Mouse (Mus musculus): ENCODE measurements around the gene Hivep3. TPM values are rescaled to one million over a fixed set of nuclear protein-coding genes. Genes with fewer than 3 reads are reported as not detected.

Hivep3 gene
- total and polyA plus RNA-seq, 3 experiments: 14.4 to 32.3 (median 21.2) TPM

GRCm38 (mm10) chr4:119966105-119967072, 232.8 kb downstream of the Hivep3 start:
- no peak for DNase-seq (ENCODE audit: extremely low read depth)
- TF ChIP-seq RCOR1 (conservative IDR thresholded peaks at IDR 0.05; ENCODE audit: low read depth, low read length) (0 out of 2 replicates have a peak, but pooled peaks have one; percentile 35), POLR2A (IDR thresholded peaks at IDR 0.05; ENCODE audit: low read depth, low read length) (0 out of 2 replicates have a peak, but pooled peaks have one; percentile 21), ETS1 (conservative IDR thresholded peaks at IDR 0.05; ENCODE audit: low read depth, low read length) (peak; percentile 70), SMC3 (IDR thresholded peaks at IDR 0.05; ENCODE audit: low read depth, low read length) (no peak; the same call in 1 of the 2 replicates), NRF1 (IDR thresholded peaks at IDR 0.05; ENCODE audit: low read depth, low read length) (no peak), UBTF (IDR thresholded peaks at IDR 0.05; ENCODE audit: low read depth, low read length) (0 out of 2 replicates have a peak, but pooled peaks have one; percentile 21), HCFC1 (IDR thresholded peaks at IDR 0.05; ENCODE audit: low read depth, low read length) (no peak), USF2 (conservative IDR thresholded peaks at IDR 0.05; ENCODE audit: low read depth, low read length) (no peak), MXI1 (IDR thresholded peaks at IDR 0.05; ENCODE audit: low read depth, low read length) (peak; percentile 21; the same call in 1 of the 2 replicates), GABPA (IDR thresholded peaks at IDR 0.05; ENCODE audit: insufficient replicate concordance, low read depth, low read length) (no peak), USF1 (IDR thresholded peaks at IDR 0.05; ENCODE audit: low read depth, low read length) (no peak), ZMIZ1 (IDR thresholded peaks at IDR 0.05; ENCODE audit: low read depth, low read length) (no peak), MEF2A (IDR thresholded peaks at IDR 0.05; ENCODE audit: borderline replicate concordance, low read depth, low read length) (peak; percentile 90), RAD21 (IDR thresholded peaks at IDR 0.05; ENCODE audit: low read depth, low read length) (no peak), CHD2 (IDR thresholded peaks at IDR 0.05; ENCODE audit: low read length) (peak; percentile 21; the same call in 1 of the 2 replicates), MYC (IDR thresholded peaks at IDR 0.05; ENCODE audit: low read depth, low read length) (no peak), JUN (IDR thresholded peaks at IDR 0.05; ENCODE audit: insufficient read depth, low read depth, low read length) (no peak), CTCF (conservative IDR thresholded peaks at IDR 0.05 in 1 of 2, IDR thresholded peaks at IDR 0.05 in 1 of 2; ENCODE audit: low read depth in 2 of 2, low read length in 2 of 2) (no peak), EP300 (IDR thresholded peaks at IDR 0.05; ENCODE audit: low read length) (peak; percentile 23; the same call in 1 of the 2 replicates), MAFK (IDR thresholded peaks at IDR 0.05; ENCODE audit: insufficient replicate concordance, low read length) (no peak), BHLHE40 (IDR thresholded peaks at IDR 0.05; ENCODE audit: low read depth, low read length) (no peak), E2F4 (IDR thresholded peaks at IDR 0.05; ENCODE audit: insufficient replicate concordance, low read depth, low read length) (no peak), ZNF384 (IDR thresholded peaks at IDR 0.05; ENCODE audit: low read depth, low read length) (no peak), TCF12 (IDR thresholded peaks at IDR 0.05; ENCODE audit: low read depth, low read length) (no peak; the same call in 1 of the 2 replicates), MAX (IDR thresholded peaks at IDR 0.05; ENCODE audit: low read length) (no peak), JUND (conservative IDR thresholded peaks at IDR 0.05; ENCODE audit: low read depth, low read length) (no peak), PAX5 (IDR thresholded peaks at IDR 0.05; ENCODE audit: low read length) (no peak), ZKSCAN1 (IDR thresholded peaks at IDR 0.05; ENCODE audit: borderline replicate concordance, low read depth, low read length) (no peak), NELFE (IDR thresholded peaks at IDR 0.05; ENCODE audit: low read depth, low read length) (no peak), TBP (conservative IDR thresholded peaks at IDR 0.05; ENCODE audit: low read depth, low read length) (no peak), MAZ (IDR thresholded peaks at IDR 0.05; ENCODE audit: low read depth, low read length) (no peak), SIN3A (IDR thresholded peaks at IDR 0.05; ENCODE audit: low read length) (0 out of 2 replicates have a peak, but pooled peaks have one; percentile 0)
- Histone ChIP-seq H3K4me2 (ENCODE audit: insufficient read depth, low read depth, poor library complexity, severe bottlenecking) (peak overlapping the region; percentile 17), H3K9me3 (replicated peaks; ENCODE audit: low read length) (no peaks in the 10 kb centered on the region), H3K27ac (ENCODE audit: insufficient read depth, low read depth) (peak overlapping the region; percentile 85), H3K4me1 (ENCODE audit: control insufficient read depth in 1 of 2, insufficient read depth in 2 of 2) (peaks cover 67 to 95% of the 10 kb centered on the region in 2 experiments), H3K4me3 (replicated peaks in 1 of 3; ENCODE audit: low read depth in 2 of 3, low read length in 2 of 3, poor library complexity in 1 of 3) (peak overlapping the region in 1 of 3 experiments; percentile 9), H3K27me3 (replicated peaks) (no peaks in the 10 kb centered on the region), H3K9ac (ENCODE audit: insufficient read depth, low read depth) (peak overlapping the region; percentile 20), H3K36me3 (replicated peaks in 1 of 2; ENCODE audit: control insufficient read depth in 1 of 2, insufficient read depth in 1 of 2, low read length in 1 of 2) (no peaks in the 10 kb centered on the region), H3K79me2 (replicated peaks; ENCODE audit: control insufficient read depth, extremely low read depth, insufficient read depth, poor library complexity, severe bottlenecking) (no peaks in the 10 kb centered on the region)
- dilution Hi-C loops (cut with MboI; ENCODE audit: extremely low pct_ligation_motif_present, extremely low pct_unique_long_range_greater_than_20kb, low sequenced_read_pairs) (no loop called here), in situ Hi-C loops (cut with MboI; ENCODE audit: low pct_ligation_motif_present, low pct_unique_long_range_greater_than_20kb, low sequenced_read_pairs) (loop anchor here (5.0 kb wide), 1 partner anchor 86 kb away; no protein-coding TSS in a partner anchor)
